Mouse (Mus musculus): ENCODE measurements around the gene Moxd1. TPM values are rescaled to one million over a fixed set of nuclear protein-coding genes. Genes with fewer than 3 reads are reported as not detected.

Moxd1 gene
- total and polyA plus RNA-seq, 2 experiments from 2014 or later: 1.4 to 5.1 TPM

DNA sequence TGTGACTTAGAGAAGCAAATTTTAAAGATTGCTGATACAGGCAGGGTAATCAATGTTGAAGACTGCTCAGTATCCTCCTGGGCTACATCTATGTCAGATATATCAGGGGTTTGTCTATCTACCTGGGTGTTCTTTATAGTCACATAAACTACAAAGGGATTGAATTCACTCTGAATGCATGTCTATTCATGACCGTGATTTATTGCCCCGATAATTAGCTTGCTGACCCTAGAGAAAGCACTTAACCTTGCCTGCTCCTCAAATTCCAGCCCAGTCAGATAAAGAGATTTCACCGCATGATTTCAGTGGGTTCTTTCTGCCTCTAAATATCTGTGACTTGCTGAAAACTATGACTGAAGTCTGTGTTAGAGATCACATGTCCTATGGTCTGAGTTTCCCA is 35.6 kb downstream of the Moxd1 start:
- no peak overlapping the region for H3K4me2 ChIP-seq (ENCODE audit: low read depth, low read length, poor library complexity, severe bottlenecking)
- no peak for DNase-seq (ENCODE audit: low spot score)
- WGBS: 76% methylated on average over 3 of the region's 3 CpGs
- H3K27me3 ChIP-seq (ENCODE audit: insufficient read depth, low read length): no peaks in the 10 kb centered on the region
- no peak overlapping the region for H3K9ac ChIP-seq (replicated peaks; ENCODE audit: low read length, poor library complexity, severe bottlenecking)
- H3K36me3 ChIP-seq (ENCODE audit: insufficient read depth, low read length): no peaks in the 10 kb centered on the region
- H3K9me3 ChIP-seq (ENCODE audit: low read length): no peaks in the 10 kb centered on the region
- no peak overlapping the region for H3K4me3 ChIP-seq (ENCODE audit: low read depth, low read length)
- no peak for ATAC-seq (ENCODE audit: low FRiP score)
- no peak overlapping the region for H3K27ac ChIP-seq (ENCODE audit: low read depth, low read length)
- H3K4me1 ChIP-seq (ENCODE audit: insufficient read depth, low read length): no peaks in the 10 kb centered on the region
- no peak for TF ChIP-seq CTCF (IDR thresholded peaks at IDR 0.05)

DNA sequence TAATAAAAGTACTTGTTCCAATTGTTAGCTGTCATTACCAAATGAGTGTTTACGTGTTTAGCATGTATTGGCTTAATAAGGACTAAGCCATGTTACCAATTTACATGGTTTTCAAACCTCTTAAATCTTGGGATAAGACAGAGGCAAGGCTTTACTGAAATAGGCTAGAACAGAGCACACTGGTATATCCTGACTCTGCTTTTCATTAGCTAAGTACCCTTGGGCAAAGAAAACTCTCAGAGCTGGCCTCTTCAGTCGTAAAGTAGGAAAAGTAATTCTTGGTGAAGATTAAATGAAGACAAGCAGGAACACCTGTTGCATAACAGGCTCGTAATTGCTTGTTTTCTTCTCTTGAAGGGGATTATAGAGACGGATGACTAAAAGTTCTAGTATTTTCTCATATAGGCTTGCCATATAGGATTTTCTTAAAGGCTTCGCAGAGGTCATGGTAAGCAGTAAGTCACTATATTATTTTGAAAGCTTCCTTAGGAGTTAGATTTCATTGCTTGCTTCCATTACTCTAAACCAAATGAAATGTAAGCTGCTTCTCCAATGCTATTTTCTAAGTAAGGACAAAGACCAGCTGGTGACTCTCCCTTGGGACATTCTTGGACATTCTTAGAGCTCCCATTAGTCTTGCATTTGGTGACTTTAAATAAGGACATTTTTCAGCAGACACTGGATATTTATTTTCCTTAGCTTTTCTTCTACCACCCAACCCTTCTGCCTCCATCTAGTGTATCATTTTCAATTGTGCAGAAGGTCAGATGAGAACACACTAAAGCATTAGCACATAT is 36.7 kb downstream of the Moxd1 start:
- TF ChIP-seq CTCF (IDR thresholded peaks at IDR 0.05): no peak

DNA sequence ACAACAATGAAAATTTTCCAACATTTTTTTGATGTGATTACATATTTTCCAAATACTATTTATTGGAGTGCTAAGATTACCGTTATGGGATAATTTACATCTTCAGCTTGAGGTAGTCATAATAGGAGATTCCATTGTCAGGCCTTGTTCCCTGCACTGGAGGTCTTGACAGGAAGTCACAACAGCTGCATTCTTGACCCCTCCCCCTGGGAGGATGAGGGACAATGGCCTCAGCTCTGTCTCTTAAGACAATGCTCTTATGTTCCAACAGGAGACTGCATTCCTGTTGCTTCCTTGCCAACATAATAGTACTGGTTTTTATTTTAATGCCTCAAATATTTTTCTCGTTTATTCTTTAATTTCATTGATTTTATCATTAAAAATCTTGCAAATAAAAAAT is 44.2 kb downstream of the Moxd1 start:
- no peak for TF ChIP-seq CTCF (IDR thresholded peaks at IDR 0.05)
- no peak for DNase-seq (ENCODE audit: low spot score)
- ATAC-seq (ENCODE audit: low FRiP score): no peak
- Histone ChIP-seq H3K4me2 (ENCODE audit: low read depth, low read length, poor library complexity, severe bottlenecking) (no peak overlapping the region), H3K9me3 (ENCODE audit: low read length) (no peaks in the 10 kb centered on the region), H3K27me3 (ENCODE audit: insufficient read depth, low read length) (no peaks in the 10 kb centered on the region), H3K27ac (ENCODE audit: low read depth, low read length) (no peak overlapping the region), H3K9ac (replicated peaks; ENCODE audit: low read length, poor library complexity, severe bottlenecking) (no peak overlapping the region), H3K4me3 (ENCODE audit: low read depth, low read length) (no peak overlapping the region), H3K4me1 (ENCODE audit: insufficient read depth, low read length) (no peaks in the 10 kb centered on the region), H3K36me3 (ENCODE audit: insufficient read depth, low read length) (no peaks in the 10 kb centered on the region)
- 71% methylated on average over 2 of the region's 2 CpGs for WGBS

More for the DNA sequence above, 36.7 kb downstream of the Moxd1 start:
- H3K27ac ChIP-seq (ENCODE audit: low read depth, low read length): no peak overlapping the region
- 85% methylated on average over 5 of the region's 5 CpGs for WGBS
- H3K9ac ChIP-seq (replicated peaks; ENCODE audit: low read length, poor library complexity, severe bottlenecking): no peak overlapping the region
- H3K4me3 ChIP-seq (ENCODE audit: low read depth, low read length): no peak overlapping the region
- H3K27me3 ChIP-seq (ENCODE audit: insufficient read depth, low read length): no peaks in the 10 kb centered on the region
- H3K4me2 ChIP-seq (ENCODE audit: low read depth, low read length, poor library complexity, severe bottlenecking): no peak overlapping the region
- H3K36me3 ChIP-seq (ENCODE audit: insufficient read depth, low read length): no peaks in the 10 kb centered on the region
- ATAC-seq (ENCODE audit: low FRiP score) (no peak), DNase-seq (ENCODE audit: low spot score) (no peak)
- no peaks in the 10 kb centered on the region for H3K9me3 ChIP-seq (ENCODE audit: low read length)
- no peaks in the 10 kb centered on the region for H3K4me1 ChIP-seq (ENCODE audit: insufficient read depth, low read length)

DNA sequence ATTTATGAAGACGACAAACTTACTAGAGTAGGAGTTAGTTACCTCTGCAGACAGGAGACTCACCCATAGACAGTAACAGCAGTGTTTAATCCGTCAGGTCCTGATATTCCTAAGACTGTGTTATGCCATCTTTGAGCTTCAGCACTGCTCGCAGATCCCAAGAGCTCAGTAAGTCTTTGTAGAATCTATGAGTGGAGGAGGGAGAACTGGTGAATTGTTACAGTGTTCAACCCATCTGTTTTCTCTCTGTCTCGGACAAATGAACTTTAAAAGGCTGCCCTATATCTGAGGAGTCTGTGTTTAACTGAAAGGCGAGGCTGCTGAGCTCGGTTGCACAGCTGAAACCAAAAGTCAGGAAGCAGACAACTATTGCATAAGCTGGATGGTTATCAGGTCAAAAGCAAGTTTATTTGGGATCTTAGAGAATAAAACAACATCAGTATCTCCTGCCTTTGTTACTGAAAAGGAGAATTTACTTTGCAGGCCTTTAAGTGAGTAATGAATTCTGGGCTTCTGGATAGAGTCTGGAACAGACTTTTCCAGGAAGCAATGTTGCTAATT is 47.8 kb downstream of the Moxd1 start:
- H3K36me3 ChIP-seq (ENCODE audit: insufficient read depth, low read length): no peaks in the 10 kb centered on the region

DNA sequence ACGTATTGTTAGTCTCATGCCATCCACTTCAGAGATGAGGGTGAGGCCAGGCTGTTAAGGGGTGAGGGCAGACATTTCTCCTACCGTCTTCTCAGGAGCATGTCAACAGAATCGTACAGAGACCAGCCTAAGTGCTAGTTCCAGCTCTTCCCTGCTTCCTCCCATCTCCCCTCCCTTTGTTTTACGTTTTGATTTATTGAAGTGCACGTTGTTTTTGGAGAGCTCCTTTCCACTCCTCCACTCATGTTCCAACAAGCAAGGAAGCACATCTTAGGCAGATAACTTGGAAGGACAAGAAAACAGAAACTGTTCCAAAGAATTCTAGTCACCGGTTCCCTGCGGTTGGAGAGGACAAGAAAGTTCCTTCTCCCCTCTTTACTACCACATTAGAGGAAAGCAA is 52.9 kb downstream of the Moxd1 start:
- WGBS: 82% methylated on average over 7 of the region's 7 CpGs
- Histone ChIP-seq H3K9ac (replicated peaks; ENCODE audit: low read length, poor library complexity, severe bottlenecking) (no peak overlapping the region), H3K4me2 (ENCODE audit: low read depth, low read length, poor library complexity, severe bottlenecking) (no peak overlapping the region), H3K9me3 (ENCODE audit: low read length) (no peaks in the 10 kb centered on the region), H3K4me1 (ENCODE audit: insufficient read depth, low read length) (no peaks in the 10 kb centered on the region), H3K4me3 (ENCODE audit: low read depth, low read length) (no peak overlapping the region), H3K36me3 (ENCODE audit: insufficient read depth, low read length) (no peaks in the 10 kb centered on the region), H3K27me3 (ENCODE audit: insufficient read depth, low read length) (no peaks in the 10 kb centered on the region), H3K27ac (ENCODE audit: low read depth, low read length) (no peak overlapping the region)
- ATAC-seq (ENCODE audit: low FRiP score) (no peak), DNase-seq (ENCODE audit: low spot score) (no peak)
- TF ChIP-seq CTCF (IDR thresholded peaks at IDR 0.05): no peak

More for the DNA sequence above, 47.8 kb downstream of the Moxd1 start:
- Histone ChIP-seq H3K27me3 (ENCODE audit: insufficient read depth, low read length) (no peaks in the 10 kb centered on the region), H3K4me1 (ENCODE audit: insufficient read depth, low read length) (no peaks in the 10 kb centered on the region), H3K9me3 (ENCODE audit: low read length) (no peaks in the 10 kb centered on the region), H3K9ac (replicated peaks; ENCODE audit: low read length, poor library complexity, severe bottlenecking) (no peak overlapping the region), H3K27ac (ENCODE audit: low read depth, low read length) (no peak overlapping the region), H3K4me2 (ENCODE audit: low read depth, low read length, poor library complexity, severe bottlenecking) (no peak overlapping the region), H3K4me3 (ENCODE audit: low read depth, low read length) (no peak overlapping the region)
- no peak for ATAC-seq (ENCODE audit: low FRiP score)
- TF ChIP-seq CTCF (IDR thresholded peaks at IDR 0.05): no peak
- DNase-seq (ENCODE audit: low spot score): no peak
- 74% methylated on average over 6 of the region's 6 CpGs for WGBS

DNA sequence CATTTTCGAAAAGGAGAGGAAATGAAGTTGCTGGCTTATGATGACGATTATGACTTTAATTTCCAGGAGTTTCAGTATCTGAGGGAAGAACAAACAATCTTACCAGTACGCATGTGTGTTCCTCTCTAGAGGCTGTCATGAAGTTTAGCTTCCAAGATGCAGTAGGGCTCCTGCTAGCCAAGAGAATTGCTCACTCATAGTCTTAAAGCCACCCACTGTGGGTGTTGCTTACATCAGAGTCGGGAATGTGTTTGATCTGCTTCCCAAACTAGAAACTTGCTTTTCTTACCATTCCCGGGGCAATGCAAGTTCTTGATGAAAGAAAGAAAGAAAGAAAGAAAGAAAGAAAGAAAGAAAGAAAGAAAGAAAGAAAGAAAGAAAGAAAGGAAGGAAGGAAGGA is 59.3 kb downstream of the Moxd1 start:
- no peak overlapping the region for H3K27ac ChIP-seq (ENCODE audit: low read depth, low read length)
- H3K4me3 ChIP-seq (ENCODE audit: low read depth, low read length): no peak overlapping the region
- H3K4me1 ChIP-seq (ENCODE audit: insufficient read depth, low read length): no peaks in the 10 kb centered on the region
- 68% methylated on average over 5 of the region's 5 CpGs for WGBS
- no peak for TF ChIP-seq CTCF (IDR thresholded peaks at IDR 0.05)
- no peak for DNase-seq (ENCODE audit: low spot score)
- H3K27me3 ChIP-seq (ENCODE audit: insufficient read depth, low read length): no peaks in the 10 kb centered on the region
- no peak overlapping the region for H3K4me2 ChIP-seq (ENCODE audit: low read depth, low read length, poor library complexity, severe bottlenecking)
- no peak for ATAC-seq (ENCODE audit: low FRiP score)
- no peaks in the 10 kb centered on the region for H3K9me3 ChIP-seq (ENCODE audit: low read length)
- no peaks in the 10 kb centered on the region for H3K36me3 ChIP-seq (ENCODE audit: insufficient read depth, low read length)
- H3K9ac ChIP-seq (replicated peaks; ENCODE audit: low read length, poor library complexity, severe bottlenecking): no peak overlapping the region
